Comparison of ENCODE assay signal across 8 mouse cellular contexts in genomic region chr17:23547681-23548443, GRCm38 (mm10). TPM values are rescaled to one million over a fixed set of nuclear protein-coding genes. Genes with fewer than 3 reads are reported as not detected.
A peak's percentile ranks its signal among the peaks of the same experiment; 100 is the strongest.
DNase-seq lines count a peak whose midpoint lies in the region; ATAC-seq and TF ChIP-seq lines count a peak whose summit lies in the region.

No protein-coding gene starts in this region.

- H3K4me1 ChIP-seq in heart, embryonic 11.5 days (ENCODE audit: control insufficient read depth, insufficient read depth, low read length), result no peaks in the 10 kb centered on the region; the same call in 1 of the 2 replicates
- peaks cover 58% of the 10 kb centered on the region for H3K4me1 ChIP-seq in megakaryocyte, embryonic 14.5 days
- peaks cover 21% of the 10 kb centered on the region for H3K4me1 ChIP-seq in hindbrain, embryonic 13.5 days (replicated peaks)
- 0 out of 2 replicates have a peak, but pooled peaks cover 3% of the 10 kb centered on the region for H3K4me1 ChIP-seq in midbrain, postnatal 0 days (ENCODE audit: insufficient read depth, low read length)

- H3K9ac ChIP-seq in heart, embryonic 11.5 days (ENCODE audit: low read depth, low read length), result no peak overlapping the region
- no peak overlapping the region for H3K9ac ChIP-seq in hindbrain, embryonic 13.5 days
- H3K9ac ChIP-seq in midbrain, postnatal 0 days (replicated peaks; ENCODE audit: low read length, poor library complexity, severe bottlenecking), result no peak overlapping the region

- H3K4me2 ChIP-seq in heart, embryonic 11.5 days, result peak overlapping the region; percentile 63
- H3K4me2 ChIP-seq in hindbrain, embryonic 13.5 days, result no peak overlapping the region
- peak overlapping the region; percentile 57; the same call in 1 of the 2 replicates for H3K4me2 ChIP-seq in midbrain, postnatal 0 days (ENCODE audit: low read depth, low read length, poor library complexity, severe bottlenecking)

- no peak for ATAC-seq in heart, embryonic 11.5 days (replicated peaks; ENCODE audit: insufficient number of reproducible peaks, low FRiP score, low TSS enrichment)
- ATAC-seq in megakaryocyte, adult 5-6 weeks (ENCODE audit: poor library complexity, severe bottlenecking), result no peak
- no peak for ATAC-seq in hindbrain, embryonic 13.5 days (ENCODE audit: low FRiP score)
- no peak for ATAC-seq in midbrain, postnatal 0 days (ENCODE audit: low FRiP score)

- TF ChIP-seq CTCF in midbrain, postnatal 0 days (IDR thresholded peaks at IDR 0.05), result no peak

- H3K4me3 ChIP-seq in heart, embryonic 11.5 days (ENCODE audit: low read depth, low read length), result peak overlapping the region; percentile 82; the same call in 1 of the 2 replicates
- peak overlapping the region; percentile 69 for H3K4me3 ChIP-seq in megakaryocyte, embryonic 14.5 days (replicated peaks)
- peak overlapping the region; percentile 60; the same call in 1 of the 2 replicates for H3K4me3 ChIP-seq in hindbrain, embryonic 13.5 days
- peak overlapping the region; percentile 64; the same call in 1 of the 2 replicates for H3K4me3 ChIP-seq in midbrain, postnatal 0 days (ENCODE audit: low read depth, low read length)

- H3K27me3 ChIP-seq in heart, embryonic 11.5 days (ENCODE audit: control insufficient read depth, insufficient read depth, low read length), result no peaks in the 10 kb centered on the region
- H3K27me3 ChIP-seq in megakaryocyte, embryonic 14.5 days (replicated peaks), result peaks cover 10% of the 10 kb centered on the region
- H3K27me3 ChIP-seq in hindbrain, embryonic 13.5 days, result no peaks in the 10 kb centered on the region
- no peaks in the 10 kb centered on the region for H3K27me3 ChIP-seq in midbrain, postnatal 0 days (ENCODE audit: insufficient read depth, low read length)

- no peaks in the 10 kb centered on the region for H3K9me3 ChIP-seq in heart, embryonic 11.5 days (replicated peaks; ENCODE audit: control insufficient read depth, low read length)
- no peaks in the 10 kb centered on the region for H3K9me3 ChIP-seq in megakaryocyte, embryonic 14.5 days
- no peaks in the 10 kb centered on the region for H3K9me3 ChIP-seq in hindbrain, embryonic 13.5 days
- H3K9me3 ChIP-seq in midbrain, postnatal 0 days (ENCODE audit: low read length), result no peaks in the 10 kb centered on the region

- 42% methylated on average over 11 of the region's 11 CpGs for WGBS in heart, embryonic 11.5 days (ENCODE audit: insufficient replicate concordance)
- 57% methylated on average over 11 of the region's 11 CpGs for WGBS in hindbrain, embryonic 13.5 days
- WGBS in midbrain, postnatal 0 days, result 60% methylated on average over 11 of the region's 11 CpGs

- DNase-seq in heart, postnatal 4 days, result no peak
- DNase-seq in midbrain, postnatal 0 days (ENCODE audit: low spot score), result no peak
- no peak for DNase-seq in cerebellum, postnatal 4 days (ENCODE audit: low spot score in 2 of 2)
- no peak for DNase-seq in adrenal gland, postnatal 25 days

- H3K36me3 ChIP-seq in heart, embryonic 11.5 days (ENCODE audit: control insufficient read depth, insufficient read depth, low read length), result no peaks in the 10 kb centered on the region
- no peaks in the 10 kb centered on the region for H3K36me3 ChIP-seq in megakaryocyte, embryonic 14.5 days (replicated peaks; ENCODE audit: low read length)
- no peaks in the 10 kb centered on the region for H3K36me3 ChIP-seq in hindbrain, embryonic 13.5 days
- no peaks in the 10 kb centered on the region for H3K36me3 ChIP-seq in midbrain, postnatal 0 days (ENCODE audit: insufficient read depth, low read length)

- no peak overlapping the region for H3K27ac ChIP-seq in heart, embryonic 11.5 days (ENCODE audit: low read depth, low read length)
- H3K27ac ChIP-seq in hindbrain, embryonic 13.5 days, result no peak overlapping the region
- H3K27ac ChIP-seq in midbrain, postnatal 0 days (ENCODE audit: low read depth, low read length), result no peak overlapping the region

RNA-seq across cellular contexts. Expression of gene Zfp213, which starts 16.2 kb away (rescaled TPM):
- 15.1 and 17.4 TPM in 2 replicates for polyA plus RNA-seq in heart, embryonic 11.5 days (2014; fragmentation: Nextera tagmentation; extraction: Ambion mirVana)
- 1 to 10 TPM; 5.8 to 6.3 TPM for total RNA-seq in heart, postnatal 4 days (2021)
- polyA plus RNA-seq in megakaryocyte, embryonic 14.5 days (2012; ENCODE audit: insufficient read depth, low replicate concordance), result 4.9 and 8.0 TPM in 2 replicates
- 2.1 and 2.4 TPM in 2 replicates for total RNA-seq in megakaryocyte, adult 5-6 weeks (2015)
- total RNA-seq in megakaryocyte, adult 5-6 weeks (2017), result 2.7 and 4.7 TPM in 2 replicates
- 17.7 and 18.2 TPM in 2 replicates for polyA plus RNA-seq in hindbrain, embryonic 13.5 days (2015; fragmentation: Nextera tagmentation; extraction: Ambion mirVana)
- total RNA-seq in midbrain, postnatal 0 days (2014; rRNA removed), result 16.9 and 21.7 TPM in 2 replicates
- polyA plus RNA-seq in midbrain, postnatal 0 days (2015; fragmentation: Nextera tagmentation; extraction: Ambion mirVana), result 10.0 and 10.7 TPM in 2 replicates
- 12.0 and 12.8 TPM in 2 replicates for total RNA-seq in adrenal gland, postnatal 25 days (2021)

RNA-seq across cellular contexts. Expression of gene Zfp13, which starts 51.4 kb away (rescaled TPM):
- polyA plus RNA-seq in heart, embryonic 11.5 days (2014; fragmentation: Nextera tagmentation; extraction: Ambion mirVana), result 8.9 and 9.0 TPM in 2 replicates
- 10 to 100 TPM in 1 of 2 experiments, 1 to 10 TPM in 1; 9.3 to 10.3 TPM for total RNA-seq in heart, postnatal 4 days (2021)
- polyA plus RNA-seq in megakaryocyte, embryonic 14.5 days (2012; ENCODE audit: insufficient read depth, low replicate concordance), result 0.96 TPM in 1 of 2 replicates, not detected in the other
- not detected in 2 replicates for total RNA-seq in megakaryocyte, adult 5-6 weeks (2015)
- 0.18 TPM in 1 of 2 replicates, not detected in the other for total RNA-seq in megakaryocyte, adult 5-6 weeks (2017)
- 28.2 and 28.3 TPM in 2 replicates for polyA plus RNA-seq in hindbrain, embryonic 13.5 days (2015; fragmentation: Nextera tagmentation; extraction: Ambion mirVana)
- 36.2 and 48.2 TPM in 2 replicates for total RNA-seq in midbrain, postnatal 0 days (2014; rRNA removed)
- polyA plus RNA-seq in midbrain, postnatal 0 days (2015; fragmentation: Nextera tagmentation; extraction: Ambion mirVana), result 23.3 and 26.3 TPM in 2 replicates
- 11.1 and 12.8 TPM in 2 replicates for total RNA-seq in adrenal gland, postnatal 25 days (2021)

RNA-seq across cellular contexts. Expression of gene Zscan10, which starts 52.8 kb away (rescaled TPM):
- polyA plus RNA-seq in heart, embryonic 11.5 days (2014; fragmentation: Nextera tagmentation; extraction: Ambion mirVana), result not detected in 2 replicates
- not detected for total RNA-seq in heart, postnatal 4 days (2021)
- not detected in 2 replicates for polyA plus RNA-seq in megakaryocyte, embryonic 14.5 days (2012; ENCODE audit: insufficient read depth, low replicate concordance)
- total RNA-seq in megakaryocyte, adult 5-6 weeks (2015), result not detected in 2 replicates
- total RNA-seq in megakaryocyte, adult 5-6 weeks (2017), result not detected in 2 replicates
- 0.13 and 0.22 TPM in 2 replicates for polyA plus RNA-seq in hindbrain, embryonic 13.5 days (2015; fragmentation: Nextera tagmentation; extraction: Ambion mirVana)
- total RNA-seq in midbrain, postnatal 0 days (2014; rRNA removed), result not detected in 2 replicates
- polyA plus RNA-seq in midbrain, postnatal 0 days (2015; fragmentation: Nextera tagmentation; extraction: Ambion mirVana), result not detected in 2 replicates
- total RNA-seq in adrenal gland, postnatal 25 days (2021), result not detected in 2 replicates

Comparison
In these comparisons a context has a peak if more than half of its experiments do, and no peak if none do; other contexts are left out.
1. RNA of gene Zfp13, which starts 51.4 kb away (total RNA-seq): 36.2 to 48.2 TPM in midbrain, postnatal 0 days, 11.1 to 12.8 TPM in adrenal gland, postnatal 25 days and 9.3 to 10.3 TPM in heart, postnatal 4 days; 0.18 TPM in megakaryocyte, adult 5-6 weeks; every median in the first group is over 4 times any median in the second.
2. Peak in every context shown above with its lines, with median percentiles within 50 percentile points of each other: H3K4me3 ChIP-seq.